ENCODE assay signal across 9 mouse cellular contexts in the genomic region with DNA sequence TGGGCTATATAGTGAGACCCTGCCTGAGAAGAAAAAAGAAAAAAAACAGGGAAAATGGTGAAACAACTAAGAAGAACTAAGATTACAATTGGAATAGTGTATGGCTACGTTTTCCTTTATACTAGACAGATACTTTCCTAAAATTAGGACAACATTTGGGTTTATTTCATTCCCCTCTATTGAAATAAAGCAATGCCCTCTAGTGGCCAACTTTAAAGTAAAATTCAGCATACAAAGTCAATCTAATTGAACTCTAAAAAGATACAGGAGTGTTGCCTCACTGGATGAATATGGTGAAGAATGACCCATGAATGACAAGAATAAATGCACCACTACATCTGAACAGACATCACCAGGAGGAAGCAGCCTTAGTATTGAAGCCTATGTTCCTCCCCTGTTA.
DNase-seq lines count a peak whose midpoint lies in the region; ATAC-seq and TF ChIP-seq lines count a peak whose summit lies in the region.
"Had no signal": no experiment of that assay in that cellular context is flagged by ENCODE, and none has a peak within 500 bp of the region (broad histone marks: within the 10 kb centered on the region; RNA-seq: fewer than 3 reads in every experiment).

No protein-coding gene starts in this region.

- no peaks in the 10 kb centered on the region for H3K27me3 ChIP-seq in intestine, postnatal 0 days (replicated peaks; ENCODE audit: control insufficient read depth, insufficient read depth, low read length)
- no peaks in the 10 kb centered on the region for H3K27me3 ChIP-seq in intestine, embryonic 16.5 days (replicated peaks; ENCODE audit: control insufficient read depth, insufficient read depth, low read length)
- H3K27me3 ChIP-seq in CH12.LX (replicated peaks), result no peaks in the 10 kb centered on the region

- no peaks in the 10 kb centered on the region for H3K9me3 ChIP-seq in intestine, postnatal 0 days (ENCODE audit: control insufficient read depth)
- no peaks in the 10 kb centered on the region for H3K9me3 ChIP-seq in intestine, embryonic 16.5 days (ENCODE audit: control insufficient read depth, low read length)
- H3K9me3 ChIP-seq in CH12.LX (replicated peaks; ENCODE audit: low read length), result no peaks in the 10 kb centered on the region

- no peak for TF ChIP-seq EP300 in CH12.LX (IDR thresholded peaks at IDR 0.05; ENCODE audit: low read length)

- H3K79me2 ChIP-seq in CH12.LX (replicated peaks; ENCODE audit: control insufficient read depth, extremely low read depth, insufficient read depth, poor library complexity, severe bottlenecking), result no peaks in the 10 kb centered on the region

- no peaks in the 10 kb centered on the region for H3K36me3 ChIP-seq in intestine, postnatal 0 days (ENCODE audit: control insufficient read depth, insufficient read depth)
- H3K36me3 ChIP-seq in intestine, embryonic 16.5 days (ENCODE audit: control insufficient read depth, insufficient read depth, low read length), result no peaks in the 10 kb centered on the region
- H3K36me3 ChIP-seq in CH12.LX (replicated peaks in 1 of 2; ENCODE audit: control insufficient read depth in 1 of 2, insufficient read depth in 1 of 2, low read length in 1 of 2), result no peaks in the 10 kb centered on the region

- 15% methylated on average over 1 of the region's 1 CpGs for WGBS in intestine, postnatal 0 days
- 21% methylated on average over 1 of the region's 1 CpGs for WGBS in intestine, embryonic 16.5 days

- no peak overlapping the region for H3K4me3 ChIP-seq in intestine, postnatal 0 days (ENCODE audit: low read depth, low read length)
- no peak overlapping the region for H3K4me3 ChIP-seq in intestine, embryonic 16.5 days (ENCODE audit: low read length)
- no peak overlapping the region for H3K4me3 ChIP-seq in CH12.LX (replicated peaks in 1 of 3; ENCODE audit: low read depth in 2 of 3, low read length in 2 of 3, poor library complexity in 1 of 3)

- TF ChIP-seq RAD21 in CH12.LX (IDR thresholded peaks at IDR 0.05; ENCODE audit: low read depth, low read length), result peak; percentile 73

- H3K27ac ChIP-seq in intestine, postnatal 0 days (ENCODE audit: low read depth, low read length), result no peak overlapping the region
- H3K27ac ChIP-seq in intestine, embryonic 16.5 days (ENCODE audit: low read length), result no peak overlapping the region
- no peak overlapping the region for H3K27ac ChIP-seq in CH12.LX (ENCODE audit: insufficient read depth, low read depth)

- ATAC-seq in intestine, postnatal 0 days, result no peak
- no peak for ATAC-seq in intestine, embryonic 16.5 days

- TF ChIP-seq CTCF in intestine, postnatal 0 days (IDR thresholded peaks at IDR 0.05; ENCODE audit: low read depth), result peak; percentile 55
- TF ChIP-seq CTCF in CH12.LX (conservative IDR thresholded peaks at IDR 0.05 in 1 of 2, IDR thresholded peaks at IDR 0.05 in 1 of 2; ENCODE audit: low read depth in 2 of 2, low read length in 2 of 2), result peak; percentile 19 to 67; a peak in 2 of 4 replicates

- dilution Hi-C loops in CH12.LX (cut with MboI; ENCODE audit: extremely low pct_ligation_motif_present, extremely low pct_unique_long_range_greater_than_20kb, low sequenced_read_pairs), result no loop called here

- peak; percentile 36 for DNase-seq in 3T3-L1 (ENCODE audit: low read depth, low spot score)
- DNase-seq in CH12.LX (ENCODE audit: extremely low read depth), result peak; percentile 21
- DNase-seq in embryo, embryonic 10.5 days (ENCODE audit: low spot score), result peak; percentile 70
- DNase-seq in urinary bladder, postnatal 10 days (ENCODE audit: low spot score), result no peak
- no peak for DNase-seq in layer of hippocampus, adult 11-12 months (ENCODE audit: low spot score)
- DNase-seq: lung, adult 2 months; thymus, adult 2 months had no signal

- in situ Hi-C loops in CH12.LX (cut with MboI; ENCODE audit: low pct_ligation_motif_present, low pct_unique_long_range_greater_than_20kb, low sequenced_read_pairs), result no loop called here

- H3K4me2 ChIP-seq in intestine, postnatal 0 days (replicated peaks; ENCODE audit: low read depth), result no peak overlapping the region
- H3K4me2 ChIP-seq in intestine, embryonic 16.5 days (ENCODE audit: low read depth, low read length), result no peak overlapping the region
- no peak overlapping the region for H3K4me2 ChIP-seq in CH12.LX (ENCODE audit: insufficient read depth, low read depth, poor library complexity, severe bottlenecking)

- no peak overlapping the region for H3K9ac ChIP-seq in intestine, postnatal 0 days (ENCODE audit: low read depth, low read length)
- H3K9ac ChIP-seq in intestine, embryonic 16.5 days (ENCODE audit: low read depth, low read length), result no peak overlapping the region
- H3K9ac ChIP-seq in CH12.LX (ENCODE audit: insufficient read depth, low read depth), result no peak overlapping the region

- H3K4me1 ChIP-seq in intestine, postnatal 0 days (replicated peaks; ENCODE audit: control insufficient read depth, insufficient read depth, low read length), result no peaks in the 10 kb centered on the region
- no peaks in the 10 kb centered on the region for H3K4me1 ChIP-seq in intestine, embryonic 16.5 days (ENCODE audit: control insufficient read depth, insufficient read depth, low read length)
- H3K4me1 ChIP-seq in CH12.LX (ENCODE audit: control insufficient read depth in 1 of 2, insufficient read depth in 2 of 2), result peaks cover 0 to 4% of the 10 kb centered on the region in 2 experiments; a peak in 1 of 4 replicates

- no peak for TF ChIP-seq POLR2A in CH12.LX (IDR thresholded peaks at IDR 0.05; ENCODE audit: low read depth, low read length)

TF ChIP-seq in CH12.LX, 34 proteins besides CTCF, POLR2A, EP300 and RAD21:
- TF ChIP-seq HCFC1 (IDR thresholded peaks at IDR 0.05; ENCODE audit: low read depth, low read length) (no peak), BHLHE40 (IDR thresholded peaks at IDR 0.05; ENCODE audit: low read depth, low read length) (no peak), TCF12 (IDR thresholded peaks at IDR 0.05; ENCODE audit: low read depth, low read length) (no peak), ZKSCAN1 (IDR thresholded peaks at IDR 0.05; ENCODE audit: borderline replicate concordance, low read depth, low read length) (no peak), SMC3 (IDR thresholded peaks at IDR 0.05; ENCODE audit: low read depth, low read length) (peak; percentile 55), UBTF (IDR thresholded peaks at IDR 0.05; ENCODE audit: low read depth, low read length) (no peak), NRF1 (IDR thresholded peaks at IDR 0.05; ENCODE audit: low read depth, low read length) (no peak)

Comparison
In these comparisons a context has a peak if more than half of its experiments do, and no peak if none do; other contexts are left out.
1. DNase-seq: peak in 3T3-L1 (single experiment), CH12.LX (single experiment) and embryo, embryonic 10.5 days (single experiment); none in urinary bladder, postnatal 10 days (single experiment) and layer of hippocampus, adult 11-12 months (single experiment).